Mouse (Mus musculus) adrenal gland, postnatal 4 days (tissue): Measurements from ENCODE around the gene Gm38431. TPM values are rescaled to one million over a fixed set of nuclear protein-coding genes. Genes with fewer than 3 reads are reported as not detected.

ENCODE experiments used
- DNase-seq, 2 experiments: peaks; one replicate each; pipeline ENCODE4 v3.0.0; 2021 to 2022; ENCODE audit warnings: low spot score in 2 of 2, mixed read lengths in 2 of 2
- long read RNA-seq, 2 experiments: library from polyadenylated mRNA; stranded (forward); transcript quantifications; one replicate each; pipeline ENCODE4 v2.0.0; 2021
- total RNA-seq, 2 experiments: library from RNA; stranded (reverse); gene quantifications; 2 replicates each; pipeline ENCODE4 v1.2.3; 2021

Gene Gm38431
- 1 to 10 TPM; 3.1 to 3.9 TPM for total RNA-seq
- long read RNA-seq, experiment 1, partial matches to known transcripts = 0 of 1 reads
- long read RNA-seq, experiment 1, other reads (novel, unspliced or antisense) = 0 of 1 reads
- long read RNA-seq, experiment 2, partial matches to known transcripts = 1 of 2 reads
- long read RNA-seq, experiment 2, other reads (novel, unspliced or antisense) = 0 of 2 reads

GRCm38 (mm10) chr9:21091707-21092320 is at the start of gene Gm38431, which contains the start of gene Raver1:
Gene Gm38431, minus strand, starts transcription at chr9:21091997.
Gene Raver1, minus strand, starts transcription at chr9:21092008.
- peak; percentile 91 to 93 for DNase-seq

- DNase-seq = no peak
Observed at GRCm38 (mm10) chr9:21138386-21138785, 46.6 kb upstream of the Gm38431 start.

- DNase-seq = no peak
Observed at GRCm38 (mm10) chr9:21137229-21137628, 45.4 kb upstream of the Gm38431 start.

- DNase-seq = no peak
Observed at GRCm38 (mm10) chr9:21136401-21136800, 44.6 kb upstream of the Gm38431 start.

- no peak for DNase-seq
Observed at GRCm38 (mm10) chr9:21135941-21136381, 44.2 kb upstream of the Gm38431 start.

GRCm38 (mm10) chr9:21135329-21135890 is 43.6 kb upstream of the Gm38431 start:
- DNase-seq = no peak

GRCm38 (mm10) chr9:21134595-21135328 is 43.0 kb upstream of the Gm38431 start:
- no peak for DNase-seq

- DNase-seq = no peak
Observed at GRCm38 (mm10) chr9:21133064-21133707, 41.4 kb upstream of the Gm38431 start.

GRCm38 (mm10) chr9:21132102-21132775 is 40.4 kb upstream of the Gm38431 start:
- no peak for DNase-seq

- peak; percentile 64 to 82 for DNase-seq
Observed at GRCm38 (mm10) chr9:21131059-21131956, 39.5 kb upstream of the Gm38431 start, which contains the start of gene Tyk2. Gene Tyk2, minus strand, starts transcription at chr9:21131243.

- no peak for DNase-seq
Observed at GRCm38 (mm10) chr9:21126259-21126627, 34.4 kb upstream of the Gm38431 start.

GRCm38 (mm10) chr9:21125502-21126258 is 33.9 kb upstream of the Gm38431 start:
- no peak for DNase-seq

- DNase-seq = no peak
Observed at GRCm38 (mm10) chr9:21124837-21125236, 33.0 kb upstream of the Gm38431 start.

GRCm38 (mm10) chr9:21121483-21121882 is 29.7 kb upstream of the Gm38431 start:
- DNase-seq = no peak

GRCm38 (mm10) chr9:21117073-21117472 is 25.3 kb upstream of the Gm38431 start:
- DNase-seq = no peak

- no peak for DNase-seq
Observed at GRCm38 (mm10) chr9:21115105-21115504, 23.3 kb upstream of the Gm38431 start.

GRCm38 (mm10) chr9:21114190-21114589 is 22.4 kb upstream of the Gm38431 start:
- DNase-seq = no peak

GRCm38 (mm10) chr9:21113751-21114150 is 22.0 kb upstream of the Gm38431 start:
- DNase-seq = no peak
